Mouse (Mus musculus): ENCODE results near the gene Acad11. TPM values are rescaled to one million over a fixed set of nuclear protein-coding genes. Genes with fewer than 3 reads are reported as not detected.

Acad11 gene
- polyA plus RNA-seq, 1 experiment from 2014 or later: 10.1 TPM

- no peaks in the 10 kb centered on the region for H3K27me3 ChIP-seq (replicated peaks)
- H3K36me3 ChIP-seq: peaks cover 15% of the 10 kb centered on the region
- no peak overlapping the region for H3K4me3 ChIP-seq
- 62% methylated on average over 4 of the region's 4 CpGs for WGBS
- no peaks in the 10 kb centered on the region for H3K9me3 ChIP-seq (replicated peaks)
- 0 out of 2 replicates have a peak, but pooled peaks cover 3% of the 10 kb centered on the region for H3K4me1 ChIP-seq (replicated peaks)
- H3K4me2 ChIP-seq: no peak overlapping the region
- H3K9ac ChIP-seq: no peak overlapping the region
- H3K27ac ChIP-seq (ENCODE audit: poor library complexity, severe bottlenecking): no peak overlapping the region
- no peak for ATAC-seq (ENCODE audit: insufficient number of reproducible peaks, low FRiP score)
These were observed 22.7 kb downstream of the Acad11 start for GRCm38 (mm10) chr9:104085730-104086429.

GRCm38 (mm10) chr9:104088555-104088954 lies 25.4 kb downstream of the Acad11 start:
- WGBS: 69% methylated on average over 8 of the region's 8 CpGs
- ATAC-seq (ENCODE audit: insufficient number of reproducible peaks, low FRiP score): no peak
- Histone ChIP-seq H3K4me1 (replicated peaks) (0 out of 2 replicates have a peak, but pooled peaks cover 3% of the 10 kb centered on the region), H3K9me3 (replicated peaks) (no peaks in the 10 kb centered on the region), H3K9ac (no peak overlapping the region), H3K27me3 (replicated peaks) (no peaks in the 10 kb centered on the region), H3K4me3 (no peak overlapping the region), H3K27ac (ENCODE audit: poor library complexity, severe bottlenecking) (peak overlapping the region; percentile 75), H3K36me3 (peaks cover 11% of the 10 kb centered on the region), H3K4me2 (no peak overlapping the region)

DNA sequence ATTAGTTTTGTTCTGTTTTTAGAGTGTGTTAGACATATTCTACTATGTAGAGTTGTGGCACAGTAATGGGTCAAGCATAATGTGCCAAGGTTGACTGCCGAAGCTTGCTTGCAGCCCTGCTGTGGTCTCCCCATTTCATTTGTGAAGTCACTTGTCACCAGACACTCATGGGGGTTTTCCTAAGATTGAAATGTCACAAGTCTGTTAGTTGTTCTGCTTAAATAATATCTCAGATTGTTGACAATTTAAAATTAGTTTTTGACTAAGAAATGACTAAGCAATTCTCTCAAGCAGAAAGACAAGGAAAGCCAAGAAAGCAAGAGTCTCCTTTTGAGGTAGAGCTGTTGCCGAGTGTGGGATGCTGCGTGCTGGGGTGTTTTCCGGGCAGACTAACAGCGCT lies 29.8 kb downstream of the Acad11 start:
- Histone ChIP-seq H3K9me3 (replicated peaks) (no peaks in the 10 kb centered on the region), H3K4me1 (replicated peaks) (0 out of 2 replicates have a peak, but pooled peaks cover 3% of the 10 kb centered on the region), H3K36me3 (peaks cover 4% of the 10 kb centered on the region), H3K27ac (ENCODE audit: poor library complexity, severe bottlenecking) (no peak overlapping the region), H3K4me3 (no peak overlapping the region), H3K27me3 (replicated peaks) (no peaks in the 10 kb centered on the region), H3K4me2 (no peak overlapping the region), H3K9ac (no peak overlapping the region)
- no peak for ATAC-seq (ENCODE audit: insufficient number of reproducible peaks, low FRiP score)
- WGBS: 92% methylated on average over 5 of the region's 5 CpGs

DNA sequence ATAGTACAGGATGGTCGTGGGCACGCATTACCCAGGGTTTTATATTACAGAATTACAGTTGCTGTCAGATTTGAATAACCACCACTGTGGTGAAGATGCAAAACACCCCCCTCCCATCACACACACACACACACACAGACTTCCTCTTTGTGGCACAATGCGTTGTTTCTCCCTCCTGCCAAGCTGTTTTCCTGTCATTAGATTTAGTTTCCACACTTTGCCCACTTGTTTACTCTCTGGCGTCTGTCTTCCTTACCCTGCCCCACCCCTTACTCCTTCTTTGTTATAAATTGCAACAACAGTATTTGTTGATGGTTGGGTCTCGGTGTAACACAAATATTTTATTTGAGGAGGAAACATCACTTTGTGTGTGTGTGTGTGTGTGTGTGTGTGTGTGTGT lies 35.1 kb downstream of the Acad11 start:
- H3K9me3 ChIP-seq (replicated peaks): no peaks in the 10 kb centered on the region
- peaks cover 8% of the 10 kb centered on the region; the same call in 1 of the 2 replicates for H3K4me1 ChIP-seq (replicated peaks)
- H3K9ac ChIP-seq: no peak overlapping the region
- H3K27ac ChIP-seq (ENCODE audit: poor library complexity, severe bottlenecking): no peak overlapping the region
- no peak overlapping the region for H3K4me2 ChIP-seq
- no peaks in the 10 kb centered on the region for H3K27me3 ChIP-seq (replicated peaks)
- ATAC-seq (ENCODE audit: insufficient number of reproducible peaks, low FRiP score): no peak
- H3K36me3 ChIP-seq: peaks cover 3% of the 10 kb centered on the region; the same call in 1 of the 2 replicates
- H3K4me3 ChIP-seq: no peak overlapping the region
- 71% methylated on average over 5 of the region's 5 CpGs for WGBS

GRCm38 (mm10) chr9:104099060-104099459 lies 35.9 kb downstream of the Acad11 start:
- no peaks in the 10 kb centered on the region for H3K27me3 ChIP-seq (replicated peaks)
- no peak overlapping the region for H3K4me3 ChIP-seq
- H3K27ac ChIP-seq (ENCODE audit: poor library complexity, severe bottlenecking): no peak overlapping the region
- peaks cover 8% of the 10 kb centered on the region; the same call in 1 of the 2 replicates for H3K4me1 ChIP-seq (replicated peaks)
- no peak overlapping the region for H3K9ac ChIP-seq
- no peak overlapping the region for H3K4me2 ChIP-seq
- no peaks in the 10 kb centered on the region for H3K9me3 ChIP-seq (replicated peaks)
- peaks cover 3% of the 10 kb centered on the region; the same call in 1 of the 2 replicates for H3K36me3 ChIP-seq
- 80% methylated on average over 11 of the region's 11 CpGs for WGBS
- no peak for ATAC-seq (ENCODE audit: insufficient number of reproducible peaks, low FRiP score)

DNA sequence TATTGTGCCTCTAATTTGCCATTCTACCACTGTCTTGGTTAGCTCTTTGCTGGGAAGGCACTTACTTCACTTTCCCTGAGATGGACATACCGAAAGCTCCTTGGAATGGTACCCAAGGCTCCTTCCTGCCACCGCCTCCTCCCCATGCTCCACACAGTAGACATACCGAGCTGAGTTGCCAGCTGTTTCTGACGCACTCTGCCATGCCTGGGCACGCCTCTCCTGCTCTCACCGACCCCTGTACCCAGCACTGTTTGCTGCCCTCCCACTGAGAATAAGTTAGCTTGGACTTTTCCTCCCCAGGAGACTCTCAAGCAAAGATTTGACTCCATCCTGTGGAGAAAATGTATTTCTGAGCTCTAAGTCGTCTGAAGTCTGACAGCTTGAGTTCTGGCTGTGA lies 37.6 kb downstream of the Acad11 start:
- Histone ChIP-seq H3K9me3 (replicated peaks) (no peaks in the 10 kb centered on the region), H3K4me2 (no peak overlapping the region), H3K27me3 (replicated peaks) (no peaks in the 10 kb centered on the region), H3K9ac (no peak overlapping the region), H3K36me3 (peaks cover 3% of the 10 kb centered on the region; the same call in 1 of the 2 replicates), H3K4me3 (no peak overlapping the region), H3K27ac (ENCODE audit: poor library complexity, severe bottlenecking) (no peak overlapping the region), H3K4me1 (replicated peaks) (peaks cover 8% of the 10 kb centered on the region; the same call in 1 of the 2 replicates)
- WGBS: 64% methylated on average over 7 of the region's 7 CpGs
- ATAC-seq (ENCODE audit: insufficient number of reproducible peaks, low FRiP score): no peak

GRCm38 (mm10) chr9:104101458-104101857 lies 38.3 kb downstream of the Acad11 start:
- Histone ChIP-seq H3K4me1 (replicated peaks) (peaks cover 8% of the 10 kb centered on the region; the same call in 1 of the 2 replicates), H3K9ac (no peak overlapping the region), H3K4me2 (no peak overlapping the region), H3K27me3 (replicated peaks) (no peaks in the 10 kb centered on the region), H3K9me3 (replicated peaks) (no peaks in the 10 kb centered on the region), H3K27ac (ENCODE audit: poor library complexity, severe bottlenecking) (no peak overlapping the region), H3K4me3 (no peak overlapping the region), H3K36me3 (peaks cover 3% of the 10 kb centered on the region; the same call in 1 of the 2 replicates)
- ATAC-seq (ENCODE audit: insufficient number of reproducible peaks, low FRiP score): no peak
- 43% methylated on average over 3 of the region's 3 CpGs for WGBS

GRCm38 (mm10) chr9:104102301-104102700 lies 39.1 kb downstream of the Acad11 start:
- no peak for ATAC-seq (ENCODE audit: insufficient number of reproducible peaks, low FRiP score)
- H3K4me1 ChIP-seq (replicated peaks): peaks cover 12% of the 10 kb centered on the region; the same call in 1 of the 2 replicates
- WGBS: 18% methylated on average over 6 of the region's 6 CpGs
- peaks cover 3% of the 10 kb centered on the region; the same call in 1 of the 2 replicates for H3K36me3 ChIP-seq
- H3K4me2 ChIP-seq: no peak overlapping the region
- no peak overlapping the region for H3K9ac ChIP-seq
- no peak overlapping the region for H3K27ac ChIP-seq (ENCODE audit: poor library complexity, severe bottlenecking)
- H3K27me3 ChIP-seq (replicated peaks): no peaks in the 10 kb centered on the region
- no peaks in the 10 kb centered on the region for H3K9me3 ChIP-seq (replicated peaks)
- H3K4me3 ChIP-seq: no peak overlapping the region

DNA sequence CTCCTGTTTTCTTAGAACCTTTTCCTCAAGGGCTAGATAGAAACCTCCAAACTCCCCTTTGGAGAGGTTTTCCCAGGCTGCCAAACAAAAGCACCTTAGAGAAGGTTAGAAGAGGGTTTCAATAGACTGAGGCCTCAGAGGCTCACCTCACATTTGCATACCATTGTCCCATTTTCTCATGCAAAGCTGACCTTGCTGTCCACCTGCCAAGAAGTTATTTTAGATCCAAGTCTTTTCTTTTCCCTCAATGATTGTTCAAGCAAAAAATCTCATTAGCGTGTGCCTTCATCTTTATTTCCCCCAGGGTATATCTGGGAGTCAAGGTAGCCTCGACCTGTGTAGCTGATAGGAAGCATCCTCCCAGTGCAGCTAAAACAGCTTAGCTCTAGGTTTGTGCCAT lies 39.7 kb downstream of the Acad11 start:
- Histone ChIP-seq H3K36me3 (peaks cover 3% of the 10 kb centered on the region; the same call in 1 of the 2 replicates), H3K4me1 (replicated peaks) (peaks cover 15% of the 10 kb centered on the region; the same call in 1 of the 2 replicates), H3K4me3 (no peak overlapping the region), H3K27me3 (replicated peaks) (no peaks in the 10 kb centered on the region), H3K27ac (ENCODE audit: poor library complexity, severe bottlenecking) (no peak overlapping the region), H3K9ac (no peak overlapping the region), H3K4me2 (no peak overlapping the region), H3K9me3 (replicated peaks) (no peaks in the 10 kb centered on the region)
- no peak for ATAC-seq (ENCODE audit: insufficient number of reproducible peaks, low FRiP score)
- WGBS: 60% methylated on average over 2 of the region's 2 CpGs

- Histone ChIP-seq H3K4me1 (replicated peaks) (peaks cover 25% of the 10 kb centered on the region), H3K27me3 (replicated peaks) (no peaks in the 10 kb centered on the region), H3K4me3 (no peak overlapping the region), H3K27ac (ENCODE audit: poor library complexity, severe bottlenecking) (no peak overlapping the region), H3K9ac (no peak overlapping the region), H3K9me3 (replicated peaks) (no peaks in the 10 kb centered on the region), H3K36me3 (no peaks in the 10 kb centered on the region), H3K4me2 (no peak overlapping the region)
- no peak for ATAC-seq (ENCODE audit: insufficient number of reproducible peaks, low FRiP score)
- 75% methylated on average over 2 of the region's 2 CpGs for WGBS
These were observed 41.8 kb downstream of the Acad11 start for GRCm38 (mm10) chr9:104104986-104105385.

- Histone ChIP-seq H3K4me3 (no peak overlapping the region), H3K27ac (ENCODE audit: poor library complexity, severe bottlenecking) (0 out of 2 replicates have a peak overlapping the region, but pooled peaks have one; percentile 6), H3K36me3 (no peaks in the 10 kb centered on the region), H3K4me2 (no peak overlapping the region), H3K4me1 (replicated peaks) (peaks cover 23% of the 10 kb centered on the region), H3K9me3 (replicated peaks) (peaks cover 4% of the 10 kb centered on the region; the same call in 1 of the 2 replicates), H3K27me3 (replicated peaks) (no peaks in the 10 kb centered on the region), H3K9ac (no peak overlapping the region)
- ATAC-seq (ENCODE audit: insufficient number of reproducible peaks, low FRiP score): no peak
- WGBS: 68% methylated on average over 9 of the region's 9 CpGs
These were observed 43.8 kb downstream of the Acad11 start for GRCm38 (mm10) chr9:104106930-104107329.
